In the genomic region with DNA sequence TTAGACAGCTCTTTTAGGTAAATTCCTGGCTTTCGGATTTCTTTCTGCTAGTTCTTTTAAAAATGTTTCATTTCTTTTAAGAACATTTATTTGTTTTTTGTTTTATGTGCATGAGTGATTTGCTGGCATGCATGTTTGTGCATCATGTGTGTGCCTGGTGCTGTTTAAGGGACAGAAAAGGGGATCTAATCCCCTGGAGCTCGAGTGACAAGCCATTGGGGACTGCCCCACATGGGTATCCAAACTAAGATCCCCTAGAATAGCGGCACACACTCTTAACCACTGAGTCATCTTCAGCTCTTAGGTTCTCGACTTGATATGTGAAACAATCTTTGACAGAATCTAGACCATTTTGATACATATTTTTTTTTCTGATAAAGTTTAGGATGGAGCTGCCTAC, we compare ENCODE assay signal across 31 mouse cellular contexts.
"Had no signal": no experiment of that assay in that cellular context is flagged by ENCODE, and none has a peak within 500 bp of the region (broad histone marks: within the 10 kb centered on the region; RNA-seq: fewer than 3 reads in every experiment).

No protein-coding gene starts in this region.

- H3K36me3 ChIP-seq: limb, embryonic 12.5 days; limb, embryonic 13.5 days; limb, embryonic 15.5 days; liver, embryonic 12.5 days; liver, embryonic 13.5 days; liver, embryonic 15.5 days; lung, embryonic 15.5 days; midbrain, embryonic 10.5 days; midbrain, embryonic 12.5 days; midbrain, embryonic 13.5 days; midbrain, embryonic 15.5 days; neural tube, embryonic 12.5 days had no signal

- H3K27me3 ChIP-seq: limb, embryonic 12.5 days; limb, embryonic 13.5 days; limb, embryonic 15.5 days; liver, embryonic 12.5 days; liver, embryonic 13.5 days; liver, embryonic 15.5 days; lung, embryonic 15.5 days; megakaryocyte, embryonic 14.5 days; midbrain, embryonic 12.5 days; midbrain, embryonic 13.5 days; midbrain, embryonic 15.5 days; neural tube, embryonic 12.5 days had no signal

- H3K9me3 ChIP-seq: limb, embryonic 12.5 days; limb, embryonic 13.5 days; limb, embryonic 15.5 days; liver, embryonic 12.5 days; liver, embryonic 13.5 days; liver, embryonic 15.5 days; lung, embryonic 15.5 days; megakaryocyte, embryonic 14.5 days; midbrain, embryonic 10.5 days; midbrain, embryonic 12.5 days; midbrain, embryonic 13.5 days; midbrain, embryonic 15.5 days; neural tube, embryonic 12.5 days had no signal

- H3K4me1 ChIP-seq: liver, embryonic 12.5 days; liver, embryonic 13.5 days; liver, embryonic 15.5 days; lung, embryonic 15.5 days; megakaryocyte, embryonic 14.5 days; midbrain, embryonic 10.5 days; midbrain, embryonic 12.5 days; midbrain, embryonic 13.5 days; midbrain, embryonic 15.5 days; neural tube, embryonic 12.5 days had no signal

- H3K4me2 ChIP-seq: limb, embryonic 12.5 days; limb, embryonic 13.5 days; limb, embryonic 15.5 days; liver, embryonic 11.5 days; liver, embryonic 12.5 days; liver, embryonic 13.5 days; liver, embryonic 15.5 days; lung, embryonic 14.5 days; lung, embryonic 15.5 days; midbrain, embryonic 11.5 days; midbrain, embryonic 12.5 days; midbrain, embryonic 13.5 days; midbrain, embryonic 15.5 days; neural tube, embryonic 12.5 days had no signal

- H3K4me3 ChIP-seq: limb, embryonic 12.5 days; limb, embryonic 13.5 days; limb, embryonic 15.5 days; liver, embryonic 12.5 days; liver, embryonic 13.5 days; liver, embryonic 15.5 days; lung, embryonic 15.5 days; megakaryocyte, embryonic 14.5 days; midbrain, embryonic 10.5 days; midbrain, embryonic 12.5 days; midbrain, embryonic 13.5 days; midbrain, embryonic 15.5 days; myocyte; neural tube, embryonic 12.5 days had no signal

- H3K27ac ChIP-seq: limb, embryonic 12.5 days; limb, embryonic 13.5 days; limb, embryonic 15.5 days; liver, embryonic 12.5 days; liver, embryonic 13.5 days; liver, embryonic 14.5 days; liver, embryonic 15.5 days; lung, embryonic 15.5 days; macrophage; midbrain, embryonic 10.5 days; midbrain, embryonic 12.5 days; midbrain, embryonic 13.5 days; midbrain, embryonic 15.5 days; neural tube, embryonic 12.5 days had no signal

- ATAC-seq: liver, embryonic 12.5 days; liver, postnatal 0 days; lung, postnatal 0 days; midbrain, embryonic 13.5 days; midbrain, embryonic 15.5 days; midbrain, embryonic 16.5 days had no signal

- DNase-seq: left cerebral cortex, postnatal 4 days; liver; liver, embryonic 13.5 days; liver, postnatal 0 days; lung, adult 18-20 months; lung, adult 2 months; lung, embryonic 14.5 days; lung, postnatal 10 days; lung, postnatal 14 days; lung, postnatal 36 days; lung, postnatal 4 days; midbrain, embryonic 14.5 days had no signal

- H3K9ac ChIP-seq: limb, embryonic 12.5 days; limb, embryonic 13.5 days; limb, embryonic 15.5 days; liver, embryonic 12.5 days; liver, embryonic 13.5 days; liver, embryonic 14.5 days; liver, embryonic 15.5 days; liver, postnatal 0 days; lung, embryonic 14.5 days; lung, embryonic 15.5 days; midbrain, embryonic 12.5 days; midbrain, embryonic 13.5 days; midbrain, embryonic 15.5 days; neural tube, embryonic 12.5 days had no signal
